Mouse (Mus musculus) ES-CJ7 (cell line): Measurements from ENCODE around the gene Thumpd1.
"Not testable (repeated sequence)": the region's sequence is repeated elsewhere in the genome, so short reads cannot be mapped to it uniquely, and the experiment has no call there.

ENCODE experiments used
- DNase-seq: peaks from one replicate; pipeline ENCODE4 v3.0.0; 2011; ENCODE audit warnings: low read depth, low spot score

Thumpd1 gene

DNA sequence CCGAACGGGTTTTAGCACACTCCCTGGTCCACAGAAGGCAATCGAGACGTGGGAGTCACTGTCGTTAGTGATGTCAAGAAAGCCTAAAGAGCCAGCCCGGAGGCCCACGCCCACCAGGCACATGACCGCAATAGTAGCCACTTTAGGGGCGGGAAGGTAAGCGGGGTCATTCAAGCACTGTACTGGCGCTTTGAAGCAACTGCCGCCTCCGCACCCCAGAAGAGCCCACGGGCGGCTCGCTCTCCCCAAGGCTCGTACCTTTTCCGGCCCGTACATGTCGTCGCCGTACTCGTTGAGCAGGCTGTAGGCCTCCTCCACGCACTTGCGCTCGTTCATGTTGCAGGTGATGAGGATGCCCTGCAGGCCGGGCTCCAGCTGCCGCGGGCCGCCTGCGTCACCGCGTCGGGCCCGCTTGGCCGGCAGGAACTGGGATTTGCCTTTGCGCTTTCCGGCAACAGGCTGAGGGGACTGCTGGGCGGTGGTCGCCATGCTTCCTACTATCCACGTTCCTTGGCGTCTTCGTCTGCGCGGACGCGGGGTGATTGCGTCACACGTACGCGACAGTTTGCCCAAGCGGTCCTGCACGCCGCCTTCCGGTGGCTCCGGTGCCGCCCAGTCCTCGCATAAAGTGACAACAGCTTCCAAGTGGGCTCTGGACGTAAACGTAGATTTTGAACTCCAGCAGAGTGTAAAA, at the start of gene Thumpd1:
TSS of gene Thumpd1 (minus strand) at position 546 of the 694 bp plus-strand sequence.
- DNase-seq: peak; percentile 95

- DNase-seq: no peak
Observed at GRCm38 (mm10) chr7:119769895-119770294, 49.3 kb upstream of the Thumpd1 start.

DNA sequence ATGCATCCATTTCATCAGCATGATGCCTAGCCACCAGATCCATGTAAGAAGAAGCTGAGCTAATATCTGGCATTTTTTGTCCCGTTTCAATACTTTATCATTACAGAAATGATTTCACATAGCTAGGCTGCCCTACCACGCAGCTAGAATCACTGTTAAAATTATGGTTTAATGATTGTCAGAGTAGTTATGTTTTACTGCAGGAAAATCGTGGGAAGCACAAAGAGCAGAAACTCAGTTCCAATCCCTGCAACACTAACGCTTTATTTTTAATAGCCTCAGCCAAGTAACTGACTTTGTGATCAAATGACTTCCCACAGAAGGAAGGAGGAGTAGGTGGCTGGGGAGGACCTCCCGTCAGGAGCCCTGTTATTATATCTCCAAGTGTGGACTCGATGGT, 46.4 kb upstream of the Thumpd1 start:
- DNase-seq: no peak

DNA sequence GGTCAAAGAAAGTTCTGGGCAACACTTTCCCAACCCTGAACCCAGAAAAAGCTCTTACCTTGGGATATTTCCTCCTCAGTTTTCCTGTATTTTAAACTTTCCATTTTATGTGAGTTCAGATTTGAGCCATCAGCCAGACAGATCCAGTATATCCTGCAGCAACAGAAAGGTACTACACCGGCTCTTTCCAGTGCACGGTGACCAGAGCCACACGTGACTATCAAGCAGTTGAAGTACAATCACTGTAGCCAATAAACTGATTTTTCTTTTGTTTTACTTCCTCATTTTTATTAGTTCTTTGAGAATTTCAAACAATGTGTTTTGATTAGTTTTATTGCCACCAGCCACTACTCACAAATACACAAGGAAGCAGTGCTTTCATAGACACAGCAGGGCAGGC, 43.8 kb upstream of the Thumpd1 start:
- DNase-seq: no peak

DNA sequence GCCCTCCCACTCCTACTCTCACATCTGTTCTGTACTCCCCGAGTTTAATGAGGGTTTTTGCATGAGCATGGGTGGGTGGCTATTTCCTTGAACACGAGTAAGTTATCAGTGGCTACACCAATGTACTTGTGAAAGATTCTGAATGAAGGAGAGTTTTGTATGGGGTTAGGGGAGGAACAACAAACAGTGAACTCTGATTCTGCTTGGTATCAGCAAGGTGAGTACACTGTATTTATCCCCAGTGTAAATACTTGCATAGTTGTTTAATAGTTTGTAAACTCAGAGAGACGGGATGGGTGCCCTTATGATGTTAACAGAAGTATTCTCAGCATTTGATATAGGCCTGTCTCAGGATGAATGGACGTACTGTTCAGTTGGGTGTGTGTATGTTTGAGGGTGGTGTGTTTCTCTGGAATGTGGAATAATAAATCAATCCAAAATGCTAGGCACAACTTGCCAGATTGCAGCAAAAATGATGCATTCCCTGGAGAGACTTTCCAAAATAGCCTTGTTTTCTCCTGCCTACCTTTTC, 41.6 kb upstream of the Thumpd1 start:
- DNase-seq: no peak

DNA sequence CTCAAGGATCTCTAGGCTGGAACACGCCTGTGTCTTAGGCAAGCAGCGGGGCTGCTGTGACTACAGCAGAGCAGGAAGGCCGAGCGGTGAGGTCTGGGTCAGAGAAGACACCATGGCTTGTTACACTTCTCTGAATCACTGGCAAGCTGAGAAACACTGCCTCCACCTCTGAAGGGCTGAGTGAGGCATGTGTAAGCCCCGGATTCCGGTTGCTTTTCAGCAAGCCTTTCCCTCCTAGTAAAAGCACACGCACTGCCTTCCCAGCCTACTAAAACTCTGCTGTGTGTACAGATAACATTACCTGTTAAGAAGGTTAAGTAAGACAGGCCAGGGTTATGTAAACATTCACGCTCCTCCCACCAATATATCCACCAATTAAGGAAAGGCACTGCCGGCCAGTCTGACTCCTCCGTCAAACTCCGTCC, 39.9 kb upstream of the Thumpd1 start, which contains the start of gene Acsm3:
TSS of gene Acsm3 (plus strand) at position 397 of the 425 bp plus-strand sequence.
- DNase-seq: no peak

DNA sequence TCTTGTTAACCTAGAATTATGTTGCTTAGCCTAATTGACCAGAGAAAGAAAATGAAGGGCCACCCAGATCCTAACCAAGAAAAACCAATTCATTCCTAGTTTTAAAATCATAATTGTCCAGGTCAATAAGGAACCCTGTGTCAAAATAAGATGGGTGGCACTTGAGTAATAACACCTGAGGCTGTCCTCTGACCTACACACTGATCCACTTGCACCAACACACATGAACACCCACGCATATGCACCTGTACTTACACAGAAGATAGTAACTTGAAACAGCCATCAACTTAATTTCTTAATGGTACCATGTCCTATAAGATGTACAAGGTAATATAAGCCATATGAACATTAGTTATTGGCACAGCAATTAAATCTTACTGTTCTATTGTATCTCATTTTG, 33.1 kb upstream of the Thumpd1 start:
- no peak for DNase-seq

DNA sequence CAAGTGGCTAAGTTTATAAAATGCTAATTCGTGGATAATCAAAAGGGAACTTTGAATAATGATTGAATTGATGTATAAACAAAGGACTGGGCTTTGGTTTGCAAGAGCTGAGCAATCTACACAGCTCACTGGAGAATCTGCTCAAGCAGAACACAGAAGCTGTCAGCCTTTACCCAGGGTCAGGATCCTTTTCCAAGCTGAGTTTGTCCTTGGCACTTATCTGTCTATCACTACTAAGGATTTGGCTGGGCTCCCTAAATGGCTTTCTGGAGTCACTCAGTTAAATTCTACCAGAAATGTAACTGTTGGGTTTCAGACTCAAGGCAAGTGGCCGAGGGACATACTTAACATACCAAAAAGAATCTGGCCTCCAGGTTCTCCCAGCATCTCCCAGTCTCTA, 29.3 kb upstream of the Thumpd1 start:
- no peak for DNase-seq

DNA sequence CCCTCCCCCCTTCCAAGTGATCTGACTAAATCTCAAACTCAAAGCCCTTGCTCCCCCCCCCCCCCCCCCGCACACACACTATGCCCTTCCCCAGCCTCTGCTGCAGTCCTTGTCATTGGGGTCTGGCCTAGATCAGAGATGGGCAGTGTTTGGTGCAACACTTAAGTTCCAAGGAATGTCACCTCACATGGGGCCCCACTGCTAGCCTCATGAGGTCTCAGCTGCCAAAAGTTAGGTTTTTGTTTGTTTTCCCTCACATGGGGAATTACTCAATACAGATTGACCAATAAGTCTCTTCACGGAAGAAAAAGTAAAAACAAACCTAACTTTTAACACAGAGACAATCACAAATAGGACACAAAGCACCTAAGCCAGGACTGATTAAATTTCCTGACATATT, 28.2 kb upstream of the Thumpd1 start:
- no peak for DNase-seq

GRCm38 (mm10) chr7:119745869-119746268, 25.3 kb upstream of the Thumpd1 start:
- no peak for DNase-seq

DNA sequence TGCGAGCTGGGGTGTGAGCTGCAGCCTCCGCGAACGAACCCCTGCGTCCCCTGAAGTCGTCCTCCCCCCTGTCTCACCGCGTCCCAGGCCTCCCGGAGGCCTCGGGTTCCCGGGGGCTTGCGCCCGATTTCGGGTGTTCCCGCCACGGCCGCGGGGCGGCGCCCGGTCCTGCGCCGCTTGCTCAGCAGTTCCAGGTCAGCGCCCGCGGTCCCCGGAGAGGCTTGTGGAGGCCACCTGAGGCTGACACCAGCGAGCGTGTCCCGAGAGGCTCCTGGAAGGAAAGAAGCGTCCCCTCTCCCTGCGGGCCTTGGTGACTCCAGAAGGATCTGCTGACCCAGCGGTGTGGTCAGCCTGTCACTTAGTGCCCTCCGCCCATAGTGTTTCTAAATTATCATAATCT, 23.7 kb upstream of the Thumpd1 start:
- DNase-seq: peak; percentile 36

GRCm38 (mm10) chr7:119739798-119740468, 19.3 kb upstream of the Thumpd1 start:
- DNase-seq: not testable (repeated sequence)

DNA sequence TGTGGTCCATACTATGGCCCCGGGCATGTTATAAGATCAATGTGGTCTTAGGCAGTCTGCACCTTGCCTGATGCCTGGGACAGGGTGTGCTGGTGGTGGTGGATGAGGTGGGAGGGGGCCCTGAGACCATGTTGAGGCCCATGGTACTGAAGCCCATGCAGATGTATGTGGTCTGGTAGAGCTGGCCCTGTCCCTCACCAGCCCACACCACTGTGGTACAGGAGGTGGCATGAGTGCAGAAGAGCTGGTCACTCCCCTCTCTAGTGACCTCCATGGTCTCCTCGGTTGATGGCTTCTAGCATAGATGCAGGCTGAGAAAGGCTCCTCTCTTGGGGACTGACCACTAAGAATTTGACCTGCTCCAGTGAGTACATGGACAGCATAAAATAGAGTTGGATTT, 18.3 kb upstream of the Thumpd1 start:
- no peak for DNase-seq

GRCm38 (mm10) chr7:119731262-119731661, 10.7 kb upstream of the Thumpd1 start:
- DNase-seq: peak; percentile 59

DNA sequence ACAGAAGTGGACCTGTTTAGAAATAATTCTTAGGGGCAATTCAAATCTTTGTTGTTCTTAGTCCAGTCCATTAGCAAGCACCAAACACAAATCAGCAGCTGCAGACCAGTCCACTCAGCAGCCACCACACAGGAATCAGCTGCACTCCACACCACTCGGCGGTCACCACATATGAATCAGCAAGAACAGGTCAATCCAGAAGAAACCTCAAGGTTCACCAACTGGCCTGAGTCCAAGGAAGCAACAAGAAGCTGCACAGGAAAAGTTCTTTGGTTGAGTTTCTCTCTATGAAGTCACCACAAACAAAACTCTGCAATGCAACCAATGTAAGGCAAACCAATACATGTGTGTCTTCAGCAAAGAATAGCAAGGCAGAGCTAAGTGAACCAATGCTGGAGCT, 7.0 kb upstream of the Thumpd1 start:
- no peak for DNase-seq

DNA sequence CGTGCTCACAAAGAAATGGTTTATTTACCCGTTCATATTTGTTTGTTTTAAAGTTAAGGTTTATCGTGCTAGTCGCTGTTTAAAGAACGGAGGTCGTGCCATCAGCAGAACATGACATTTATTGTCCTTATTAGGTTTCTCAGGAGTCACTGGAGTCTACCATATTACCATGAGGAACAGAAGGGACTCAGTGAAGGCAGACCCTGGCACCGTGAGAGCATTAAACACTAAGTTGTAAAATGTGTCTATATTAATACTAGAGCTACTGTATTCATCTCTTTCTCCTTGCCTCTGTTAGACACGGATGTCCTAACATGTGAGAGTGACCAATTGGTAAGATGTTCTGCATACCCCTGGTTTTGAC, 331 bp upstream of the Thumpd1 start:
- no peak for DNase-seq

DNA sequence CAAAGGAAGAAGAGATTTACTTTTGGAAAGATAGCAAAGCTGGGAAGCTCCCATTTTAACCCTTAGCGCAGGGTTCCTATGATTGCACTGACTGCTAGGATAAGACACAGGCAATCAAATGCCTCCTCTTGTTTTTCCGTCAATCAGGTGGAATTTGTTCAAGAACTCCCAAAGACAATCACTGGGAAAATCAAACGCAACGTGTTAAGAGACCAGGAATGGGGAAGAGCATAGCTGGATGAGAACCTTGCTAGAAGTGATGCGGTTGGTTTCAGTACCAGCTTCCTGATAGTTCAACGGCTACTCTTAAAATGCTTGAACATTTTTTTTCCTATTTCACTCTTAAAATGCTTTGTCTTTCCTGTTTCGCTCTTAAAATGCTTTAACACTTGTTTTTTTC, 6.5 kb downstream of the Thumpd1 start:
- no peak for DNase-seq

- DNase-seq: no peak
Observed at GRCm38 (mm10) chr7:119694926-119695325, 25.7 kb downstream of the Thumpd1 start.

GRCm38 (mm10) chr7:119692302-119692701, 28.3 kb downstream of the Thumpd1 start:
- no peak for DNase-seq

DNA sequence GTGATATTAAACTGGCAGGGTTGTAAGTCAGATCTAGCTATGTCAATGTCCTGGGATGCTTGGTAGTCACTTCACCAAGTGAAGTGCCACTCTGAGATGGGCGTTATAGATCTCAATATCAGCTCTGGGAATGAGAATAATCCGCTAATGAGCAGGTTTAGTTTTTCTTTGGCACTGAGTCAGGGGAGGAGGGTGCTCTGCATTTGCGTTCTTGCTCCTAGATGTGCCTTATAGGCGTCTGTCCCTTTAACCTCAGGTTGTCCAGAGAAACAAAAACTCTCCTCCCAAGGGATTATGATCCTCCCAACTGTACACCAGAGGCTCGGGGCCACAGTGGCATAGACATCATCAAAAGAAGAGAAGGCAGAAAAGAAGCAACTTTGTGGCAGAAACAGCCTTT, 30.9 kb downstream of the Thumpd1 start, which contains the start of gene Acsm4:
TSS of gene Acsm4 (plus strand) at position 301 of the 400 bp plus-strand sequence.
- no peak for DNase-seq

DNA sequence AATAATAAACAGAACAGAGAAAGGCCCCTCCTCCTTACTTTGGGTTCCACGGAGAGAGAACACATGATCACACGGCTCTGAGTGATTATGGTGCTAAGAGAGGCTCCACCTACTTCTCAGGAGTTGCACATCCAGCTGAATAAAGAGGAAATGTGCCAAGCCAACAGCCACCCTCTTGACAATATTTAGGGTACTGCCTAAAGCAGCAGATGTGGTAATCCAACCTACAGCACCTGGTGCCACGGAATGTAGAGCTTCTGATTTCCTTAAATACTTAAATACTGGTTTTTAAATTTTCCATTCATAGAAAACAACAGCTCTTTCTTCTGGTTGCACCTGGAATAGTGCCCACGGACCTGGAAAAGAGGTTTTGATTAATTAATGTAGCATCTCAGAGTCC, 37.9 kb downstream of the Thumpd1 start:
- no peak for DNase-seq

GRCm38 (mm10) chr7:119680107-119680506, 40.5 kb downstream of the Thumpd1 start:
- no peak for DNase-seq

GRCm38 (mm10) chr7:119673465-119673864, 47.1 kb downstream of the Thumpd1 start:
- DNase-seq: peak; percentile 62
